Mouse (Mus musculus) embryonic facial prominence, embryonic 15.5 days (tissue): ENCODE measurements around the gene D630003M21Rik. TPM values are rescaled to one million over a fixed set of nuclear protein-coding genes. Genes with fewer than 3 reads are reported as not detected.

Experiments
- ATAC-seq: fragments of 200-750 bp; cut with Nextera tagmentation; 2 replicates; pipeline ENCODE4 v1.8.0; 2017; ENCODE audit warnings: low read depth, moderate TSS enrichment; ENCODE audit not compliant: insufficient number of reproducible peaks, low FRiP score, low TSS enrichment
- H3K27ac ChIP-seq: fragments of 300-500 bp; sonication (generic); replicated peaks from 2 replicates; pipeline ENCODE4 v1.5.1; 2015; ENCODE audit warnings: mild to moderate bottlenecking, inconsistent platforms
- H3K27me3 ChIP-seq: fragments of 300-500 bp; sonication (generic); 2 replicates; pipeline ENCODE4 v1.6.1; 2015; ENCODE audit warnings: inconsistent platforms
- H3K36me3 ChIP-seq: fragments of 300-500 bp; sonication (generic); 2 replicates; pipeline ENCODE4 v1.6.1; 2015; ENCODE audit warnings: mild to moderate bottlenecking, inconsistent platforms
- H3K4me1 ChIP-seq: fragments of 300-500 bp; sonication (generic); 2 replicates; pipeline ENCODE4 v1.6.1; 2015; ENCODE audit warnings: inconsistent platforms
- H3K4me2 ChIP-seq: fragments of 300-500 bp; sonication (generic); replicated peaks from 2 replicates; pipeline ENCODE4 v1.6.1; 2015; ENCODE audit warnings: mild to moderate bottlenecking, inconsistent platforms
- H3K4me3 ChIP-seq: fragments of 300-500 bp; sonication (generic); replicated peaks from 2 replicates; pipeline ENCODE4 v1.5.1; 2015; ENCODE audit warnings: mild to moderate bottlenecking, inconsistent platforms
- H3K9ac ChIP-seq: fragments of 300-500 bp; sonication (generic); 2 replicates; pipeline ENCODE4 v1.6.1; 2015; ENCODE audit warnings: inconsistent platforms
- H3K9me3 ChIP-seq: fragments of 300-500 bp; sonication (generic); replicated peaks from 2 replicates; pipeline ENCODE4 v1.6.1; 2016; ENCODE audit warnings: inconsistent platforms
- WGBS: fragments of 180-500 bp; shearing (Covaris S2); methylation state at CpG from one replicate; pipeline ENCODE4 v1.1.7; 2015; 5-methylcytosine and 5-hydroxymethylcytosine counted together
- polyA plus RNA-seq: library from polyadenylated mRNA; unstranded; fragments of >200 nt; fragmentation: Nextera tagmentation; extraction: Ambion mirVana; gene quantifications from 2 replicates; pipeline ENCODE4 v1.2.1, GENCODE M21; 2015

D630003M21Rik gene
- polyA plus RNA-seq, 1 experiment from 2014 or later = 6.0 TPM

DNA sequence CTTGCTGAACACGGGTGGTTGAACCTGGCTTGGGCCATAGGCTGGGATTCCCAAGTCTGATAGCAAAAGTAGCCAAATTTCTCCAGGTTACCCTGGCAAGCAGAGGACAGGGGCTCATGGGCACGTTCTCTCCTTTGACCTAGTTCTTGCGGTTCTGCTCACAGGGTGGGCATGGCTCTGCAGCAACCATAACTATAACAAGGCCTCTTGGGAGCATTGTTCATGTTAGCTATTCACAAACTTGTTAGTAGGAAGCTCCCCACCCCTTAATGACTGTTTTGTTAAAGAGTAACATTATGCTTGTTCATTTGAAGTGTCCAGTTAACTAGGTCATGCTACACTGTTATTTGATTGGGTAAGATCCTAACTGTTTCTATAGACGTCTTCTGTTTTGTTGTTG lies 63.2 kb downstream of the D630003M21Rik start:
- Histone ChIP-seq H3K4me1 (peaks cover 10% of the 10 kb centered on the region), H3K9me3 (no peaks in the 10 kb centered on the region), H3K9ac (no peak overlapping the region), H3K4me3 (no peak overlapping the region), H3K27ac (no peak overlapping the region), H3K27me3 (no peaks in the 10 kb centered on the region), H3K36me3 (no peaks in the 10 kb centered on the region), H3K4me2 (no peak overlapping the region)
- ATAC-seq = no peak
- 79% methylated on average over 4 of the region's 4 CpGs for WGBS

DNA sequence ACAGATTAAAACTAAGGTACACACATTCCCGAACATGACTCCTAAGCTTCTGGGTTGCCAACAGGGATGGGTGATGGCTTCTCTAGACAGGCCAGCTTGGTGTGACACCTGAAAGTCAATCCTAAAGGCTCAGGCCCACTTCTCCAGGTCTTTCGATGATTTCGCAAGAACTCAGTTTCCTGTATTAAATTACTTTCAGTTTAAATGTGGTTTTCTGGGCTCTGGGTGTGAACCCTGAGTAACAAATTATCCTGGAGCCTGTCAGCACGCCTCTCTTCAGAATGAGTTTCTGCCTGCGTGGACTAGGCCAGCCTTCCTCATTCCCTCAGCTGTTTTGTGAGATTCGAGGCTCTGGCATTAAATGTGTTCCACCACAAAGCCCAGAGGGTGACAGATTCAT lies 66.0 kb downstream of the D630003M21Rik start:
- Histone ChIP-seq H3K9ac (no peak overlapping the region), H3K36me3 (no peaks in the 10 kb centered on the region), H3K27ac (no peak overlapping the region), H3K27me3 (no peaks in the 10 kb centered on the region), H3K4me3 (no peak overlapping the region), H3K9me3 (no peaks in the 10 kb centered on the region), H3K4me2 (no peak overlapping the region), H3K4me1 (peaks cover 7% of the 10 kb centered on the region; the same call in 1 of the 2 replicates)
- no peak for ATAC-seq
- 51% methylated on average over 6 of the region's 6 CpGs for WGBS

DNA sequence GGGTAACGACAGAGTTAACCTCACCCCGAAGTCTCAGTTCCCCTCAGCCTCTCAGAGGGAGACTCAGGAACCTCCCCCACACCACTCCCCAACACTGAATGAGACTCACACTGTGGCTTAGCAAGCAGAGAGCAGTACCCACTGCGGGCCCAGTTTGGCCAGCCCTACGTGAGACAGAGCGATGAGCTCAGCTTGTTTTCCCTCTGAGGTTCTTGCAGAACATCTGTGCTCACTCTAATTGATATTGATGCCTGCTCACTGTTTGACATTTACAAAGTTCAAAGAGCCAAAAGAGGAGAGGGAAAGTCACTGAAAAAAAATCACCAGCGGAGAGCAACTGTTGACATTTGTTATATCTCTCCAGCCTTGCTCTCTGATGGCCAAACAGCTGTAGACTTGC lies 67.3 kb downstream of the D630003M21Rik start:
- Histone ChIP-seq H3K36me3 (no peaks in the 10 kb centered on the region), H3K27ac (no peak overlapping the region), H3K9ac (no peak overlapping the region), H3K9me3 (no peaks in the 10 kb centered on the region), H3K4me3 (no peak overlapping the region), H3K27me3 (no peaks in the 10 kb centered on the region), H3K4me1 (no peaks in the 10 kb centered on the region), H3K4me2 (no peak overlapping the region)
- 81% methylated on average over 6 of the region's 6 CpGs for WGBS
- no peak for ATAC-seq

DNA sequence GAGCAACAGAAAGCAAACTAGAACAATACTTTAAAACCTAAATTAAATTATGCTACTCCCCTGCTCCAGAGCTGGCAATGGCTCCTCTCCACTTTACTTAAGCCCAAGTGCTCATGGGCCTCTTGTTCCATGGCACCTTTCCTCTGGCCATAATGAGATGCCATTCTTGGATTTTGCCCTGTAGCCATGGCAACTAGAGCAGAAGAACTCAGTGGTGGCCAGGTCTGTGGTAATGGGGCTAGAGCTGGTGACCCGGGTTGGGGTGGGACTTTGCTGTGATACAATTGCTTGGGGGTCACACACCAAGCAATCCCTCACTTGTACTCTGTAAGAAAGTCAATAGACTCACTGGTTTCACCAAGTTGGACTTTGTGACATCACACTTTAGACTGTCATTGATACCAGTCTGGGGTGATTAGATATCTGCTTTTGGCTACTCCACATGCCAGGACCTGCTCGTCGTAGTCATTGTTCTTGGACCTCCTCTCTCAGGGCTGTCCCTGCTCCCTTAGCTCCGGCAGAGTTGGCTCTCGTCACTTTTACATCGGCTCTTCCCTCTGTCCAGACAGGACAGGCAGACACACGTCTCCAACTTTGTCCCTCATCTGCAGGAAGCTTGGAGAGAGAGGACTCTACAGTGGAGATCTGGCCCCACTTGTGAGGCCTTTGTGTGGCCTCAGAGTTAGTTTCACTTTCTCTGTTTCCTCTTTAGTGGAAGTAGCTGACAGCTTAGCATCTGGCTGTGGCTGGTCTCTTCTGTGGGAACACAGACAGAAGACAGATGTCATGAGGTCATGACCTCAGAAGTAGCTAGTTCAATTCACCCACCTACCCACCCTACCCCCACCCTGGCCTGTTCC lies 69.4 kb downstream of the D630003M21Rik start:
- Histone ChIP-seq H3K27me3 (no peaks in the 10 kb centered on the region), H3K9ac (no peak overlapping the region), H3K27ac (no peak overlapping the region), H3K4me3 (no peak overlapping the region), H3K4me2 (no peak overlapping the region), H3K36me3 (no peaks in the 10 kb centered on the region), H3K4me1 (no peaks in the 10 kb centered on the region), H3K9me3 (no peaks in the 10 kb centered on the region)
- ATAC-seq = no peak
- 55% methylated on average over 7 of the region's 7 CpGs for WGBS

DNA sequence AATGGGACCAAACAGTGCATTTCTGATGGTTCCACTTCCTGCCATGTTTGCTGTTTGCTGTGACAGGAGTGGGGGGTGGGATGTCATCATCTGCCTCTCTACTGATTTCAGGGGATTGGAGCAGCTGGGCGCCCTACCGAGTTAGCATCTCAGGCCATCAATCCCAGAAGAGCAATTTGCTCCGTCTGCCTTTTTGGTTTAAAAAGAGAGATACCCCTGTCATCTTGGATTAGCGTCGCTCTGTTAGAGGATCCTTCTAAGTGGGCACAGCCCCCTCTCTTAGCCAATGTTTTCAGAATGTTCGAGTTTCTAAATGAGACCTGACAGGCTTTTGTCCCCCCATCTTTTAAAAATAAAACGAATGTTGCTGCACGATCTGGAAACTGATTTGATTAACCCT lies 71.4 kb downstream of the D630003M21Rik start:
- Histone ChIP-seq H3K4me3 (no peak overlapping the region), H3K27me3 (no peaks in the 10 kb centered on the region), H3K4me2 (no peak overlapping the region), H3K9ac (no peak overlapping the region), H3K4me1 (peaks cover 19% of the 10 kb centered on the region), H3K9me3 (no peaks in the 10 kb centered on the region), H3K36me3 (no peaks in the 10 kb centered on the region), H3K27ac (no peak overlapping the region)
- no peak for ATAC-seq
- WGBS = 53% methylated on average over 8 of the region's 8 CpGs

DNA sequence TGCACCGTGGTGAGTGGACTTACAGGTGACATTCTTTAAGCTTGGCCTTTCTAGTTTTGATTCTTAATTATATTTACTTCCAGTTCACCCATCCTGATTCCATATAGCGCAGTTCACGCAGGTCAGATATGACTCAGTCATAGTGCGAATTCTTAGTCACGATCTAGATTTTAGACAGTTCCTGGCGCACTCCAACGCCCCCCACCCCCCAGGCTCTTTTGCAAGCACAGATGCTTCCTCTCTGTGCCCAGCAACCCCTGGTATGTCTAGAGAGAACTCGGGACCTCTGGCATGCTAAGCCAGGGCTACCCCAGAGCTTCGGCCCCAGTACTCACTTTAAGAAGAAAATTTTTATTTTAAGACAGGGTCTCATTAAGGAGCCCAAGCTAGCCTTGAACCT lies 72.5 kb downstream of the D630003M21Rik start:
- H3K36me3 ChIP-seq = no peaks in the 10 kb centered on the region
- no peak overlapping the region for H3K27ac ChIP-seq
- H3K9me3 ChIP-seq = no peaks in the 10 kb centered on the region
- no peak overlapping the region for H3K9ac ChIP-seq
- ATAC-seq = no peak
- H3K4me3 ChIP-seq = no peak overlapping the region
- H3K4me1 ChIP-seq = peaks cover 23% of the 10 kb centered on the region
- WGBS = 85% methylated on average over 9 of the region's 9 CpGs
- H3K4me2 ChIP-seq = no peak overlapping the region
- no peaks in the 10 kb centered on the region for H3K27me3 ChIP-seq

DNA sequence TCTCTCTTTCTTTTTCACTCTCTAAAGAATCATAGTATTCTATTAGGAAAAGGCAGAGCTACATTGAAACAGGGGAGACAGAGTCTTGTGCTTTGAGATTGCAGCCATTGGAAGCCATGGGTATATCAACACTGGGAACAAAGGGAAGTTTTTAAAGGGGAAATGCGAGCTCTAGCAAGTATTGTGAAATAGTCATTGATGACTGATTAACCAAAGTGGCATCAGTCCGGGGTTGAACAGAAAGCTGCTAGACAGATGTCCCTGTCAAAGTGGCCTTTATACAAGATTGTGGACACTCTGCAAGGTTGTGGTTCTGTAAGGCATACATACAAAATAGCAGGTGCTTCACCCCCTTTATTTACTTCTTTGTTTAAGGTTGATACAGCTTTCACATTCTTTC lies 73.4 kb downstream of the D630003M21Rik start:
- Histone ChIP-seq H3K4me1 (peaks cover 23% of the 10 kb centered on the region), H3K27me3 (no peaks in the 10 kb centered on the region), H3K27ac (no peak overlapping the region), H3K9ac (no peak overlapping the region), H3K4me2 (no peak overlapping the region), H3K4me3 (no peak overlapping the region), H3K36me3 (no peaks in the 10 kb centered on the region), H3K9me3 (no peaks in the 10 kb centered on the region)
- ATAC-seq = no peak
- WGBS = 80% methylated on average over 2 of the region's 2 CpGs

DNA sequence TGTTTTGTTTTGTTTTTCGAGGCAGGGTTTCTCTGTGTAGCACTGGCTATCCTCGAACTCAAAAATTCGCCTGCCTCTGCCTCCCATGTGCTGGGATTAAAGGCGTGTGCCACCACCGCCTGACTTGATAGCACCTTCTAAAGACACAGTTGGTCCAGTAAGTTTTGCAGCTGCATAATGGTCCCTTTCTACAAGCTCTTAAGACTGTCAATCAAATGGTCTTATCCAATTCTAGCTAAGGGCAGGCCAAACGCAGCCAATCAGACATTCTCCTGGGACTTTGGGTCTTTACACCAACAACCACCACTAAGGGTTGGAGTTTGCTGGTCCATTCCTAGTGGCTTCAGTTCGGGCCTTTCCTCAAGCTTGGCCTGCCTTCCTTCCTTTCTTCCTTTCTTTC lies 73.9 kb downstream of the D630003M21Rik start:
- no peak for ATAC-seq
- Histone ChIP-seq H3K9ac (no peak overlapping the region), H3K4me3 (no peak overlapping the region), H3K4me2 (no peak overlapping the region), H3K36me3 (no peaks in the 10 kb centered on the region), H3K27ac (no peak overlapping the region), H3K4me1 (peaks cover 23% of the 10 kb centered on the region), H3K9me3 (no peaks in the 10 kb centered on the region), H3K27me3 (no peaks in the 10 kb centered on the region)
- 85% methylated on average over 7 of the region's 7 CpGs for WGBS

DNA sequence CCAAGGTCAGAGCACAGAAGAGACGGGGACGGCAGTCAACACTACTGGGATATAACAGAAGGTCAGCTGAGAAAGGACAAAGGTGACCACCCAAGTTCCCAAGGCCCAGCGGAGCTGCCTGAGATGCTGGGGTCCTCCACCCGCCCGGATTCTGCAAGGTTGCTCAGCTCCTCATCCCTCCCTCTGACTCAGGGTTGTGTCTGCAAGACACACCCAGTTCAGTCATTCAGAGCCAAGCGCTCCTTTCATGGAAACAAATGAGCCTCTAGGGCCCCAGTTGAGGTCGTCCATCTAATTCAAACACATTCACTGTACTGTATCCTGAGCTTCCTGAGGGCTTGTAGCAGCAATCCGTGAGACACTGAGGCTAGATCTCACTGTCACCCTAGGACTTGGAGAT lies 74.4 kb downstream of the D630003M21Rik start:
- H3K4me2 ChIP-seq = no peak overlapping the region
- 62% methylated on average over 8 of the region's 8 CpGs for WGBS

DNA sequence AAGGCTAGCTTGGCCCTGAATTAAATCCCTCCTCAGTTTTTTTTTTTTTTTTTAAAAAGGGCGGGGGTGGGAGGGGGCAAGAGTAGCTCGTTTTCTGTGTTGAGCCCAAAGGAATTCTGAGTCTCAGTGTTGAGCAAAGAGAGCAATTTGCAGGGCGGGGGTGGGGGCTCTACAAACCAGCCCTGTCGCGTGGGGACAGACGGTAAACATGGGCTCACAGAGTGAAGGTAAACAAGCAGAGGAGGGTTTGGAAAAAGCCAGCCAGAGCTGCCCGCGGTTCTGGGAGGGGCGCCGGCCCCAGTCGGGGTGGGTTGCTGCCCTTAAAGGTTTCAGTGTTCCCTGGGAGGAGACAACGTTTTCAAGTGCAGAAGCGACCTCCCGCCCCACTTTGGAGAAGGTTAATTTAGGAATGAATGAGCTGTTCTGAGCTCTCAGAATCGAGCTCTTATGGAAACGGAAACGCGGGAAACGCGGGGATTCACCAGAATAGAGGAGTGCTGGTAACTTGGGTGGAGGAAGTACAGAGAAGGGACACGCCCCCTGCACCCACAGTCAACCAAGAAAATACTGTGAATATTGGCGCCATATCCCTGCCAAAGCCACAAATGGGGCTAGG lies 75.2 kb downstream of the D630003M21Rik start:
- H3K27ac ChIP-seq = peak overlapping the region; percentile 65
- H3K27me3 ChIP-seq = no peaks in the 10 kb centered on the region
- peak overlapping the region; percentile 63 for H3K4me2 ChIP-seq
- 0 out of 2 replicates have a peak overlapping the region, but pooled peaks have one; percentile 18 for H3K9ac ChIP-seq
- H3K4me3 ChIP-seq = peak overlapping the region; percentile 38
- H3K9me3 ChIP-seq = no peaks in the 10 kb centered on the region
- WGBS = under 1% methylated on average over 22 of the region's 22 CpGs
- peaks cover 23% of the 10 kb centered on the region for H3K4me1 ChIP-seq
- no peaks in the 10 kb centered on the region for H3K36me3 ChIP-seq
- peak; percentile 76 for ATAC-seq

More for the DNA sequence above, 74.4 kb downstream of the D630003M21Rik start:
- H3K9ac ChIP-seq = no peak overlapping the region
- ATAC-seq = no peak
- no peaks in the 10 kb centered on the region for H3K36me3 ChIP-seq
- H3K4me3 ChIP-seq = no peak overlapping the region
- H3K4me1 ChIP-seq = peaks cover 23% of the 10 kb centered on the region
- no peaks in the 10 kb centered on the region for H3K27me3 ChIP-seq
- H3K9me3 ChIP-seq = no peaks in the 10 kb centered on the region
- H3K27ac ChIP-seq = 0 out of 2 replicates have a peak overlapping the region, but pooled peaks have one; percentile 65

DNA sequence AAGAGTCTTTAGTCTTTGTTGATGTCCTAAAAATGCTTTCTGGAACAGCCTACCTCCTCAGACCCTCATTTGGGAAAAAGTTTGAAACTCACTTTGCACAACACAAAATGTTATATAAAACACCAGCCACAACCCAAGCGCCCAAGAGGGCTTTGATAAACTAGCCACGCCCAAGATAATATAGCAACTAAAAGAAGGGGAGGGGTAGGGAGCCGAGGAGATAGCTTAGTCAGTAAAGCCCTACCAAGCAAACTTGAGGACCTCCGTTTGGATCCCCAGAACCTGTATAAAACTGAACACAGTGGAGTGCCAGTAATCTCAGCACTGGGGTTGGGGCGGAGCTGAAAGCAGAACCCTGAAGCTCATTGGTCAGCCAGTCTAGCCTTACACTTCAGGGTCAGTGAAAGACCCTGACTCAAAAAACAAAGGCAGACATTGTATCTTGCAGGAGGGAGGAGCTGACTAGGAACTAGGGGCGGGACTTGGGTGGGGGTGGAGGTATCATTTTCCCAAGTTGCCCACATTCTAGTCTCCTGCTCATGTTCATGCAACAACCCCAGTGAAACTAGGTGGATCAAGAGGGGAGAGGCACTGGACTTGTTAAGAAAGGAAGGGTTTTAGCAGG lies 76.2 kb downstream of the D630003M21Rik start:
- Histone ChIP-seq H3K9ac (no peak overlapping the region), H3K4me2 (0 out of 2 replicates have a peak overlapping the region, but pooled peaks have one; percentile 63), H3K27ac (peak overlapping the region; percentile 40), H3K4me3 (no peak overlapping the region), H3K9me3 (no peaks in the 10 kb centered on the region), H3K27me3 (no peaks in the 10 kb centered on the region), H3K36me3 (no peaks in the 10 kb centered on the region), H3K4me1 (peaks cover 23% of the 10 kb centered on the region)
- peak; percentile 52; the same call in 1 of the 2 replicates for ATAC-seq
- WGBS = 30% methylated on average over 6 of the region's 6 CpGs
